Mouse (Mus musculus): Measurements from ENCODE around the gene Akr1d1.

Akr1d1 gene

GRCm38 (mm10) chr6:37529940-37530339 is at the start of gene Akr1d1:
Gene Akr1d1 (plus strand): TSS chr6:37530173.
- in situ Hi-C loops (cut with MboI, MseI): no loop called here

GRCm38 (mm10) chr6:37481147-37481546 is 48.8 kb upstream of the Akr1d1 start:
- in situ Hi-C loops (cut with MboI, MseI): no loop called here

- in situ Hi-C loops (cut with MboI, MseI): no loop called here
Measured at GRCm38 (mm10) chr6:37483262-37483661, 46.7 kb upstream of the Akr1d1 start.

GRCm38 (mm10) chr6:37484588-37485070 is 45.3 kb upstream of the Akr1d1 start:
- in situ Hi-C loops (cut with MboI, MseI): no loop called here

- in situ Hi-C loops (cut with MboI, MseI): no loop called here
Measured at GRCm38 (mm10) chr6:37486502-37486901, 43.5 kb upstream of the Akr1d1 start.

GRCm38 (mm10) chr6:37492241-37492640 is 37.7 kb upstream of the Akr1d1 start:
- in situ Hi-C loops (cut with MboI, MseI): no loop called here

- in situ Hi-C loops (cut with MboI, MseI): no loop called here
Measured at GRCm38 (mm10) chr6:37494957-37495356, 35.0 kb upstream of the Akr1d1 start.

- in situ Hi-C loops (cut with MboI, MseI): no loop called here
Measured at GRCm38 (mm10) chr6:37496866-37497265, 33.1 kb upstream of the Akr1d1 start.

GRCm38 (mm10) chr6:37505588-37505987 is 24.4 kb upstream of the Akr1d1 start:
- in situ Hi-C loops (cut with MboI, MseI): no loop called here

GRCm38 (mm10) chr6:37506909-37507515 is 23.0 kb upstream of the Akr1d1 start:
- in situ Hi-C loops (cut with MboI, MseI): no loop called here

GRCm38 (mm10) chr6:37510786-37511185 is 19.2 kb upstream of the Akr1d1 start:
- in situ Hi-C loops (cut with MboI, MseI): no loop called here

- in situ Hi-C loops (cut with MboI, MseI): no loop called here
Measured at GRCm38 (mm10) chr6:37520631-37521375, 9.2 kb upstream of the Akr1d1 start.

GRCm38 (mm10) chr6:37532036-37532435 is 2.1 kb downstream of the Akr1d1 start:
- in situ Hi-C loops (cut with MboI, MseI): no loop called here

- in situ Hi-C loops (cut with MboI, MseI): no loop called here
Measured at GRCm38 (mm10) chr6:37536831-37537230, 6.9 kb downstream of the Akr1d1 start.

- in situ Hi-C loops (cut with MboI, MseI): no loop called here
Measured at GRCm38 (mm10) chr6:37537801-37538200, 7.8 kb downstream of the Akr1d1 start.

GRCm38 (mm10) chr6:37538792-37539191 is 8.8 kb downstream of the Akr1d1 start:
- in situ Hi-C loops (cut with MboI, MseI): no loop called here

- in situ Hi-C loops (cut with MboI, MseI): no loop called here
Measured at GRCm38 (mm10) chr6:37539403-37539802, 9.4 kb downstream of the Akr1d1 start.

- in situ Hi-C loops (cut with MboI, MseI): no loop called here
Measured at GRCm38 (mm10) chr6:37540113-37540512, 10.1 kb downstream of the Akr1d1 start.

- in situ Hi-C loops (cut with MboI, MseI): no loop called here
Measured at GRCm38 (mm10) chr6:37541171-37541570, 11.2 kb downstream of the Akr1d1 start.

- in situ Hi-C loops (cut with MboI, MseI): no loop called here
Measured at GRCm38 (mm10) chr6:37542145-37542544, 12.2 kb downstream of the Akr1d1 start.

- in situ Hi-C loops (cut with MboI, MseI): no loop called here
Measured at GRCm38 (mm10) chr6:37552760-37553159, 22.8 kb downstream of the Akr1d1 start.

GRCm38 (mm10) chr6:37553926-37554325 is 24.0 kb downstream of the Akr1d1 start:
- in situ Hi-C loops (cut with MboI, MseI): no loop called here

GRCm38 (mm10) chr6:37554327-37554726 is 24.4 kb downstream of the Akr1d1 start:
- in situ Hi-C loops (cut with MboI, MseI): no loop called here

All from T-helper 1 cell (primary cell).